Mouse (Mus musculus) left cerebral cortex, adult 2 months (tissue): ENCODE results near the gene Tm9sf2. TPM values are rescaled to one million over a fixed set of nuclear protein-coding genes. Genes with fewer than 3 reads are reported as not detected.
A peak's percentile ranks its signal among the peaks of the same experiment; 100 is the strongest.

Experiments used
- DNase-seq, 2 experiments: peaks; one replicate each; pipeline ENCODE4 v3.0.0; 2021 to 2022; ENCODE audit warnings: low spot score in 2 of 2, mixed read lengths in 1 of 2; ENCODE audit errors: extremely low spot score in 1 of 2
- H3K27ac ChIP-seq: fragments of 200-600 bp; 2 replicates; pipeline ENCODE4 v1.8.1; 2022
- H3K4me3 ChIP-seq: fragments of 200-600 bp; 2 replicates; pipeline ENCODE4 v1.8.1; 2022
- CTCF ChIP-seq: fragments of 200-600 bp; IDR thresholded peaks from 2 replicates; pipeline ENCODE4 v1.8.1; 2022; ENCODE audit warnings: antibody characterized with exemption, mild to moderate bottlenecking, moderate library complexity
- intact Hi-C: fragments of 180-260 bp; cut with DNase I; formaldehyde crosslinking; loops from one replicate; pipeline ENCODE4 v1.15.1; 2025
- total RNA-seq, 2 experiments: library from RNA; stranded (reverse); gene quantifications; 2 replicates each; pipeline ENCODE4 v1.2.3; 2021

Tm9sf2 gene
- total RNA-seq, 2 experiments from 2014 or later = 105 to 110 TPM

- intact Hi-C loops = loop anchor here (10.0 kb wide), 1 partner anchor 360 kb away; the partner anchor contains the start of gene Zic5
- TF ChIP-seq CTCF = no peak; the same call in 1 of the 2 replicates
- peak; percentile 87 to 92 for DNase-seq
- Histone ChIP-seq H3K27ac (peak overlapping the region; percentile 78), H3K4me3 (peak overlapping the region; percentile 42)
Measured at GRCm38 (mm10) chr14:122104881-122105280, 2.0 kb upstream of the Tm9sf2 start.

GRCm38 (mm10) chr14:122105391-122106285 lies 1.2 kb upstream of the Tm9sf2 start:
- no peak for DNase-seq
- no peak for TF ChIP-seq CTCF
- Histone ChIP-seq H3K4me3 (peak overlapping the region; percentile 42), H3K27ac (peak overlapping the region; percentile 78)
- intact Hi-C loops = loop anchor here (1.0 to 10.0 kb wide), 2 partner anchors 227 to 359 kb away; partner anchors contain the start of genes Ubac2 and Zic5

GRCm38 (mm10) chr14:122107481-122108214 lies 810 bp downstream of the Tm9sf2 start:
- DNase-seq = peak in 1 of 2 experiments; percentile 15

GRCm38 (mm10) chr14:122111681-122112080 lies 4.8 kb downstream of the Tm9sf2 start:
- Histone ChIP-seq H3K4me3 (no peak overlapping the region), H3K27ac (no peak overlapping the region)
- intact Hi-C loops = loop anchor here (5.0 kb wide), 1 partner anchor 49 kb away; no protein-coding TSS in a partner anchor
- TF ChIP-seq CTCF = peak; percentile 46
- DNase-seq = no peak

More at GRCm38 (mm10) chr14:122107481-122108214, 810 bp downstream of the Tm9sf2 start:
- Histone ChIP-seq H3K4me3 (peak overlapping the region; percentile 97), H3K27ac (peak overlapping the region; percentile 86)
- intact Hi-C loops = loop anchor here (10.0 kb wide), 1 partner anchor 357 kb away; the partner anchor contains the start of gene Zic5
- peak; percentile 8 for TF ChIP-seq CTCF

- Histone ChIP-seq H3K27ac (no peak overlapping the region; the same call in 1 of the 2 replicates), H3K4me3 (no peak overlapping the region)
- no peak for TF ChIP-seq CTCF
- intact Hi-C loops = loop anchor here (5.0 kb wide), 1 partner anchor 50 kb away; no protein-coding TSS in a partner anchor
- DNase-seq = no peak
Measured at GRCm38 (mm10) chr14:122112311-122112710, 5.5 kb downstream of the Tm9sf2 start.

- no peak overlapping the region for H3K27ac ChIP-seq
- no peak for TF ChIP-seq CTCF
- intact Hi-C loops = no loop called here
- no peak for DNase-seq
- no peak overlapping the region for H3K4me3 ChIP-seq
Measured at GRCm38 (mm10) chr14:122116200-122116599, 9.4 kb downstream of the Tm9sf2 start.

GRCm38 (mm10) chr14:122130111-122130797 lies 23.4 kb downstream of the Tm9sf2 start:
- no peak for DNase-seq
- intact Hi-C loops = loop anchor here (2.0 to 5.0 kb wide), 2 partner anchors 53 to 65 kb away; no protein-coding TSS in a partner anchor
- H3K27ac ChIP-seq = no peak overlapping the region
- no peak overlapping the region for H3K4me3 ChIP-seq
- peak; percentile 64 for TF ChIP-seq CTCF

- DNase-seq = no peak
- peak; percentile 4; the same call in 1 of the 2 replicates for TF ChIP-seq CTCF
- Histone ChIP-seq H3K4me3 (no peak overlapping the region), H3K27ac (no peak overlapping the region)
- intact Hi-C loops = loop anchor here (2.0 to 5.0 kb wide), 2 partner anchors 54 to 67 kb away; no protein-coding TSS in a partner anchor
Measured at GRCm38 (mm10) chr14:122131644-122132043, 24.8 kb downstream of the Tm9sf2 start.

- DNase-seq = no peak
- intact Hi-C loops = no loop called here
- Histone ChIP-seq H3K27ac (no peak overlapping the region), H3K4me3 (no peak overlapping the region)
- TF ChIP-seq CTCF = no peak
Measured at GRCm38 (mm10) chr14:122136368-122136928, 29.6 kb downstream of the Tm9sf2 start.

GRCm38 (mm10) chr14:122137234-122137633 lies 30.4 kb downstream of the Tm9sf2 start:
- intact Hi-C loops = no loop called here
- H3K27ac ChIP-seq = no peak overlapping the region
- TF ChIP-seq CTCF = no peak
- DNase-seq = no peak
- H3K4me3 ChIP-seq = no peak overlapping the region

GRCm38 (mm10) chr14:122140126-122140525 lies 33.3 kb downstream of the Tm9sf2 start:
- intact Hi-C loops = no loop called here
- no peak for TF ChIP-seq CTCF
- Histone ChIP-seq H3K27ac (no peak overlapping the region), H3K4me3 (no peak overlapping the region)
- DNase-seq = no peak
